Mouse (Mus musculus) left cerebral cortex, adult 2 months (tissue): ENCODE results near the gene Ddx46. TPM values are rescaled to one million over a fixed set of nuclear protein-coding genes. Genes with fewer than 3 reads are reported as not detected.

Experiments
- DNase-seq, 2 experiments: peaks; one replicate each; pipeline ENCODE4 v3.0.0; 2021 to 2022; ENCODE audit warnings: low spot score in 2 of 2, mixed read lengths in 1 of 2; ENCODE audit errors: extremely low spot score in 1 of 2
- H3K27ac ChIP-seq: fragments of 200-600 bp; 2 replicates; pipeline ENCODE4 v1.8.1; 2022
- H3K4me3 ChIP-seq: fragments of 200-600 bp; 2 replicates; pipeline ENCODE4 v1.8.1; 2022
- CTCF ChIP-seq: fragments of 200-600 bp; IDR thresholded peaks from 2 replicates; pipeline ENCODE4 v1.8.1; 2022; ENCODE audit warnings: antibody characterized with exemption, mild to moderate bottlenecking, moderate library complexity
- intact Hi-C: fragments of 180-260 bp; cut with DNase I; formaldehyde crosslinking; loops from one replicate; pipeline ENCODE4 v1.15.1; 2025
- total RNA-seq, 2 experiments: library from RNA; stranded (reverse); gene quantifications; 2 replicates each; pipeline ENCODE4 v1.2.3; 2021

The Ddx46 gene
- total RNA-seq, 2 experiments from 2014 or later = 48.5 to 50.3 TPM

GRCm38 (mm10) chr13:55730716-55731115 is 95.9 kb downstream of the Ddx46 start:
- intact Hi-C loops = no loop called here
- Histone ChIP-seq H3K27ac (no peak overlapping the region), H3K4me3 (no peak overlapping the region)
- no peak for TF ChIP-seq CTCF
- no peak for DNase-seq

Other genes with a start within 250 kb of the Ddx46 start
- under 1 TPM; 0.25 to 0.49 TPM for gene Slc34a1, start 236.8 kb upstream of the Ddx46 start, total RNA-seq
- gene Pfn3, start 219.8 kb upstream of the Ddx46 start, total RNA-seq = not detected
- 1 to 10 TPM in 1 of 2 experiments, under 1 TPM in 1; 0.95 to 1.3 TPM for gene F12, start 208.2 kb upstream of the Ddx46 start, total RNA-seq
- gene Grk6, start 190.0 kb upstream of the Ddx46 start, total RNA-seq = 10 to 100 TPM; 61.2 to 66.2 TPM
- gene Prr7, start 170.8 kb upstream of the Ddx46 start, total RNA-seq = 10 to 100 TPM; 77.6 to 80.2 TPM
- gene Dbn1, start 146.9 kb upstream of the Ddx46 start, total RNA-seq = 100 to 1,000 TPM; 303 to 325 TPM
- gene Pdlim7, start 121.4 kb upstream of the Ddx46 start, total RNA-seq = 100 to 1,000 TPM in 1 of 2 experiments, 10 to 100 TPM in 1; 94.9 to 114 TPM
- gene Dok3, start 105.7 kb upstream of the Ddx46 start, total RNA-seq = 10 to 100 TPM; 10.1 to 18.2 TPM
- 10 to 100 TPM; 63.7 to 65.7 TPM for gene Ddx41, start 98.4 kb upstream of the Ddx46 start, total RNA-seq
- 10 to 100 TPM; 90.5 to 98.1 TPM for gene Fam193b, start 63.9 kb upstream of the Ddx46 start, total RNA-seq
- gene Tmed9, start 61.3 kb upstream of the Ddx46 start, total RNA-seq = 100 to 1,000 TPM; 128 to 141 TPM
- 10 to 100 TPM; 24.7 to 25.8 TPM for gene B4galt7, start 35.1 kb upstream of the Ddx46 start, total RNA-seq
- 10 to 100 TPM; 42.6 to 45.3 TPM for gene Caml, start 12.0 kb upstream of the Ddx46 start, total RNA-seq
- 10 to 100 TPM; 74.6 to 77.8 TPM for gene B230219D22Rik, start 58.1 kb downstream of the Ddx46 start, total RNA-seq
- 10 to 100 TPM; 74.9 to 76.6 TPM for gene Txndc15, start 79.6 kb downstream of the Ddx46 start, total RNA-seq
- 10 to 100 TPM; 20.9 to 24.0 TPM for gene Pcbd2, start 92.3 kb downstream of the Ddx46 start, total RNA-seq
- under 1 TPM; 0.25 to 0.44 TPM for gene Catsper3, start 149.5 kb downstream of the Ddx46 start, total RNA-seq
- gene Pitx1, start 201.2 kb downstream of the Ddx46 start, total RNA-seq = not detected